Mouse (Mus musculus): ENCODE measurements around the gene Msl3l2. TPM values are rescaled to one million over a fixed set of nuclear protein-coding genes. Genes with fewer than 3 reads are reported as not detected.

The Msl3l2 gene
- polyA plus RNA-seq, 1 experiment, result not detected

- no peaks in the 10 kb centered on the region for H3K4me1 ChIP-seq (ENCODE audit: control insufficient read depth, insufficient read depth, low read length)
- TF ChIP-seq CTCF (IDR thresholded peaks at IDR 0.05; ENCODE audit: control insufficient read depth, insufficient read depth, low read length), result no peak
- no peak for TF ChIP-seq POLR2A (IDR thresholded peaks at IDR 0.05; ENCODE audit: borderline replicate concordance, control insufficient read depth, low read depth, low read length)
- H3K27ac ChIP-seq (ENCODE audit: control insufficient read depth, insufficient read depth, low read depth, low read length, poor library complexity), result no peak overlapping the region
- no peak overlapping the region for H3K4me3 ChIP-seq (replicated peaks; ENCODE audit: control insufficient read depth, low read depth, low read length)
- WGBS, result 73% methylated on average over 3 of the region's 3 CpGs
Measured at GRCm38 (mm10) chr10:56156956-56157355, 50.2 kb downstream of the Msl3l2 start.

DNA sequence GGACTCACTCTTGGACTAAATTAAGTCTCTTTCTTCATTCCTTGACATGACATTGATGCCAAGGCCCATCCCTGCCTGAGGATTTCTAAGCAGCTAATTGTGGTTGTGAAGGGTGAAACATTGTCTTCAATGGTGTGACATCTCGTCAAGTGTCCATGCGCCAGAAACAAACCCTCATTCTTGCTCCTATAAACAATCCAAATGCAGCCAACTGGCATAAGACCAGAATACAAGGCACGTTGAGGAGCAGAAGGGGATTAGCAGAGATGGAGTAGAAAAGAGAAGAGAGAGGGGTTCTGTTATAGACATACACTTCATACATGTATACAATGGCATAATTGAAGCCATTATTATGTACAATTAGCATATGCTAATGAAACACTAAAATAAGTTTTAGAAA is 51.5 kb downstream of the Msl3l2 start:
- Histone ChIP-seq H3K4me1 (ENCODE audit: control insufficient read depth, insufficient read depth, low read length) (no peaks in the 10 kb centered on the region), H3K27ac (ENCODE audit: control insufficient read depth, insufficient read depth, low read depth, low read length, poor library complexity) (no peak overlapping the region), H3K4me3 (replicated peaks; ENCODE audit: control insufficient read depth, low read depth, low read length) (no peak overlapping the region)
- WGBS, result 81% methylated on average over 3 of the region's 3 CpGs
- TF ChIP-seq CTCF (IDR thresholded peaks at IDR 0.05; ENCODE audit: control insufficient read depth, insufficient read depth, low read length) (no peak), POLR2A (IDR thresholded peaks at IDR 0.05; ENCODE audit: borderline replicate concordance, control insufficient read depth, low read depth, low read length) (no peak)

DNA sequence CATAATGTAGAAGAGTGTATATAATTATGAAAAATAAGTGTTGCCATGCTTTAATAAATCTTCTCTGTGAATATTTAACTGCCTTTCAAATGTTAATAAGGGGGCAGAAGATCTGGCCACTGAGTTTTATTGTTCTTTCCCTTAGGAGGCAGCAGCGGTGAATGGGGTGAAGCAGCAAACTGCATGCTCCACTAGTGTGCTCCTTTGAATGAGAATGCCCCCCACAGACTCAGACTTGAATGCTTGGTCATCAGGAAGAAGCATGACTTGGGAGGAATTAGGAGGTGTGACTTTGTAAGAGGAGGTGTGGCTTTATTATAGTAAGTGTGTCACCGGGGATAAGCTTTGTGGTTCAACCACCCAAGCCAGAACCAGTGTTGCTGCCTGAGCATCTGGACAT is 52.0 kb downstream of the Msl3l2 start:
- no peak overlapping the region for H3K4me3 ChIP-seq (replicated peaks; ENCODE audit: control insufficient read depth, low read depth, low read length)
- H3K27ac ChIP-seq (ENCODE audit: control insufficient read depth, insufficient read depth, low read depth, low read length, poor library complexity), result no peak overlapping the region
- WGBS, result 77% methylated on average over 2 of the region's 2 CpGs
- H3K4me1 ChIP-seq (ENCODE audit: control insufficient read depth, insufficient read depth, low read length), result no peaks in the 10 kb centered on the region
- no peak for TF ChIP-seq POLR2A (IDR thresholded peaks at IDR 0.05; ENCODE audit: borderline replicate concordance, control insufficient read depth, low read depth, low read length)

GRCm38 (mm10) chr10:56164411-56164810 is 57.7 kb downstream of the Msl3l2 start:
- TF ChIP-seq POLR2A (IDR thresholded peaks at IDR 0.05; ENCODE audit: borderline replicate concordance, control insufficient read depth, low read depth, low read length), result no peak
- no peak for TF ChIP-seq CTCF (IDR thresholded peaks at IDR 0.05; ENCODE audit: control insufficient read depth, insufficient read depth, low read length)
- no peaks in the 10 kb centered on the region for H3K4me1 ChIP-seq (ENCODE audit: control insufficient read depth, insufficient read depth, low read length)
- H3K4me3 ChIP-seq (replicated peaks; ENCODE audit: control insufficient read depth, low read depth, low read length), result no peak overlapping the region
- H3K27ac ChIP-seq (ENCODE audit: control insufficient read depth, insufficient read depth, low read depth, low read length, poor library complexity), result no peak overlapping the region
- WGBS, result 79% methylated on average over 3 of the region's 3 CpGs

- WGBS, result 82% methylated on average over 4 of the region's 4 CpGs
- Histone ChIP-seq H3K4me3 (replicated peaks; ENCODE audit: control insufficient read depth, low read depth, low read length) (no peak overlapping the region), H3K27ac (ENCODE audit: control insufficient read depth, insufficient read depth, low read depth, low read length, poor library complexity) (no peak overlapping the region), H3K4me1 (ENCODE audit: control insufficient read depth, insufficient read depth, low read length) (no peaks in the 10 kb centered on the region)
- no peak for TF ChIP-seq POLR2A (IDR thresholded peaks at IDR 0.05; ENCODE audit: borderline replicate concordance, control insufficient read depth, low read depth, low read length)
- no peak for TF ChIP-seq CTCF (IDR thresholded peaks at IDR 0.05; ENCODE audit: control insufficient read depth, insufficient read depth, low read length)
Measured at GRCm38 (mm10) chr10:56165758-56166157, 59.0 kb downstream of the Msl3l2 start.

Other genes with a start within 250 kb of the Msl3l2 start
- gene Tbc1d32, start 121.8 kb downstream of the Msl3l2 start, polyA plus RNA-seq (2011; ENCODE audit: insufficient read depth, insufficient read length, low replicate concordance, missing spikeins), result 1.4 TPM in 1 of 2 replicates, not detected in the other